Mouse (Mus musculus) hindbrain, postnatal 0 days (tissue): Measurements from ENCODE around the gene Polr2b. TPM values are rescaled to one million over a fixed set of nuclear protein-coding genes. Genes with fewer than 3 reads are reported as not detected.

Source experiments
- ATAC-seq: fragments of 200-750 bp; cut with Nextera tagmentation; 2 replicates; pipeline ENCODE4 v1.8.0; 2017; ENCODE audit warnings: mild to moderate bottlenecking, moderate TSS enrichment, moderate library complexity
- DNase-seq: peaks from one replicate; pipeline ENCODE4 v3.0.0-alpha.2; 2015; ENCODE audit warnings: low spot score
- H3K27ac ChIP-seq: fragments of 300-500 bp; sonication (generic); 2 replicates; pipeline ENCODE4 v1.5.1; 2014; ENCODE audit warnings: mild to moderate bottlenecking
- H3K27me3 ChIP-seq: fragments of 300-500 bp; sonication (generic); 2 replicates; pipeline ENCODE4 v1.6.1; 2014; ENCODE audit warnings: low read length, mixed read lengths; ENCODE audit not compliant: insufficient read depth
- H3K36me3 ChIP-seq: fragments of 300-500 bp; sonication (generic); 2 replicates; pipeline ENCODE4 v1.6.1; 2014; ENCODE audit warnings: low read length, mixed read lengths; ENCODE audit not compliant: insufficient read depth
- H3K4me1 ChIP-seq: fragments of 300-500 bp; sonication (generic); 2 replicates; pipeline ENCODE4 v1.6.1; 2014; ENCODE audit warnings: antibody characterized with exemption, low read length, mixed read lengths; ENCODE audit not compliant: insufficient read depth
- H3K4me2 ChIP-seq: fragments of 300-500 bp; sonication (generic); 2 replicates; pipeline ENCODE4 v1.6.1; 2014; ENCODE audit warnings: low read depth, mild to moderate bottlenecking, low read length, moderate library complexity, mixed read lengths
- H3K4me3 ChIP-seq: fragments of 300-500 bp; sonication (generic); 2 replicates; pipeline ENCODE4 v1.5.1; 2014; ENCODE audit warnings: low read length
- H3K9ac ChIP-seq: fragments of 300-500 bp; sonication (generic); replicated peaks from 2 replicates; pipeline ENCODE4 v1.6.1; 2014; ENCODE audit warnings: mild to moderate bottlenecking, low read length, moderate library complexity, mixed read lengths
- H3K9me3 ChIP-seq: fragments of 300-500 bp; sonication (generic); 2 replicates; pipeline ENCODE4 v1.6.1; 2016; ENCODE audit warnings: low read length, mixed read lengths
- CTCF ChIP-seq: IDR thresholded peaks from 2 replicates; pipeline ENCODE4 v1.5.1; 2016; ENCODE audit warnings: antibody characterized with exemption, control low read depth, low read depth
- WGBS: fragments of 180-500 bp; shearing (Covaris S2); extraction: QIAGEN DNeasy Blood & Tissue Kit; methylation state at CpG from one replicate; pipeline ENCODE4 v1.1.7; 2014; 5-methylcytosine and 5-hydroxymethylcytosine counted together
- polyA plus RNA-seq: library from polyadenylated mRNA; unstranded; fragments of >200 nt; fragmentation: Nextera tagmentation; extraction: Ambion mirVana; gene quantifications from 2 replicates; pipeline ENCODE4 v1.2.1, GENCODE M21; 2015
- total RNA-seq: library from RNA; depleted of rRNA; stranded (reverse); fragments of >200 nt; gene quantifications from 2 replicates; pipeline ENCODE4 v1.2.3, GENCODE M21; 2014

The Polr2b gene
- total and polyA plus RNA-seq, 2 experiments from 2014 or later: 46.4 to 50.9 TPM

DNA sequence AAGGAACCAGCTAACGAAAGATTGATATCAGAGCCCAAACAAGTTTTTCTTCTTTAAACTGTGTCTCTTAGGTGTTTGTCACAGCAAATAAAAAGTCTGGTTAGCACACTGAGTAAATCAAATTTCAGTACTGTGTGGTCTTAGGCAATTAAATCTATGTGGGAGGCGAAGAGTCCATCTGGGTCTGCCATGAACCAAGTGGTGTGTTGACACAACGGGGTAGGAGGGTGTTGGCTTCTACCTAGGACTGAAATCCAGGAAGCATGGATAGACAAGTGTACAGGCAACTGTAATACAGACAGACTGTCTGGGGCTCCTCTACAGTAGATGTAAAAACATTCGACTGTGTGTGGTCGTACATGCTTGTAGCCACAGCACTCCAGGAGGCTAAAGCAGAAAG is 59.4 kb downstream of the Polr2b start:
- no peak overlapping the region for H3K27ac ChIP-seq
- no peak for ATAC-seq
- no peaks in the 10 kb centered on the region for H3K4me1 ChIP-seq
- no peaks in the 10 kb centered on the region for H3K27me3 ChIP-seq
- TF ChIP-seq CTCF: no peak
- H3K9me3 ChIP-seq: no peaks in the 10 kb centered on the region
- H3K9ac ChIP-seq: no peak overlapping the region
- no peak overlapping the region for H3K4me3 ChIP-seq
- no peaks in the 10 kb centered on the region for H3K36me3 ChIP-seq
- H3K4me2 ChIP-seq: no peak overlapping the region
- WGBS: 93% methylated on average over 5 of the region's 5 CpGs
- DNase-seq: no peak

DNA sequence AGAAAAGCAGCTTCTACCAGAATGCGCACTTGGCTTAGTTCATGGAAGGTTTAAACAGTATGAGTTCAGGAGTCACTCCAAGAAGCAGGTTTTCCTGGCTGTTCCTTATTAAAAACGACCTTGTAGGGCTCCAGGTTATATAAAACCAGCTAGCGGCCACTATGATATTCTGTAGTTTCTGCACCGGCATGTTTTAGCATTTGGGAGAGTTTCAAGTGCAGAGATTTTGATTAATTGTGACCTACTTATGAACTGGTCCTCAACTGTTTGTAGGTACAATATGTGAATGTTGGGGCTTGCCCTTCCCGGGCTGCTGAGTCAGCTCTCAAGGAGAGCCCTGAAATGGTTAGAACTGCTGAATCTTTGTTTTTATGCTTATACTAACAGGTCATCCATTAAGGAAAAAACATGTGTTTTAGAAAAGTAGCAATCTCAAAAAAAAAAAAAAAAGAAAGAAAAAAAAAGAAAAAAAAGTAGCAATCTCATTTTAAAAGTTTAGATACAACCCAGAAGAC is 60.5 kb downstream of the Polr2b start:
- Histone ChIP-seq H3K36me3 (no peaks in the 10 kb centered on the region), H3K27me3 (no peaks in the 10 kb centered on the region), H3K4me3 (no peak overlapping the region), H3K9ac (no peak overlapping the region), H3K4me2 (no peak overlapping the region), H3K4me1 (no peaks in the 10 kb centered on the region), H3K9me3 (no peaks in the 10 kb centered on the region), H3K27ac (no peak overlapping the region)
- no peak for ATAC-seq
- WGBS: 79% methylated on average over 5 of the region's 5 CpGs
- no peak for DNase-seq
- no peak for TF ChIP-seq CTCF

DNA sequence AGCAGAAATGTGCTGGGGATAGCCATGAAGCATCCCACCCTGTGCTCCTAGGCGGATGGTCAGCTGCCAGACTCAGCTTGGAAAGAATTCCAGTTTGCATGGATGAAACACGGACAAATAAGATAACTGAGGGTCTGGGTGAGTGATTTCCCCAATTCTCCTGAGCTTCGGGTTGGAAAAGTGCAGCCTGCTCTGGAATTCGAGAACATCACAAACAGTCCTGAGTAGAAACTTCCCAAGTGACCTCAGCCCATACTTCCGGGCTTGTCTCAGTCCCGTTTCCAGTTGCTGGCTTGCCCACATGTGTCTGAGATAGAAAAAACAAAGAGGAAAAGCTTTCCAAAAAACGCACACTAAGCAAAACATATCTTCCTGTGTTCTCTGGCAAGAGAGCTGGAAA is 62.3 kb downstream of the Polr2b start:
- Histone ChIP-seq H3K4me2 (no peak overlapping the region), H3K36me3 (no peaks in the 10 kb centered on the region), H3K27ac (no peak overlapping the region), H3K9ac (no peak overlapping the region), H3K4me3 (no peak overlapping the region), H3K4me1 (no peaks in the 10 kb centered on the region), H3K27me3 (no peaks in the 10 kb centered on the region), H3K9me3 (no peaks in the 10 kb centered on the region)
- ATAC-seq (no peak), DNase-seq (no peak)
- WGBS: 80% methylated on average over 7 of the region's 7 CpGs
- no peak for TF ChIP-seq CTCF

DNA sequence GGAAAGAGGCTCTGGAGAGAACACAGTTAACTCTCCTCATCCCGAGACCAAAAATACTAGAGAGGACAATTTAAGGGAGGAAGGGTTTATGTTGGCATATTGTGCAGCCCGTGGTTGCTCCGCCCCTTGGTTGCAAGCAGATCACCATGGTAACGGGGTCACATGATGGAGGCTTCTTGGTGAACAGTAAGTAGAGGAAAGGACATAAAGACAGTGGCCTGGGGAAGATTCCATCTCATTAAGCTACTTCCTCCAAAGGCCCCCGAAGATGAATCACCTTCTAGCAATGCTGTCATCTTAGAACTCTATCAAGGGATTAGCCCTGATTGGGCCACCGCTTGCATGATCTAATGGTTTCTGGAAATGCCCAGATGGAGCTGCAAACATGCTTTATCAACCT is 62.8 kb downstream of the Polr2b start:
- no peaks in the 10 kb centered on the region for H3K36me3 ChIP-seq
- no peak overlapping the region for H3K9ac ChIP-seq
- ATAC-seq (peak; percentile 58; the same call in 1 of the 2 replicates), DNase-seq (no peak)
- no peaks in the 10 kb centered on the region for H3K27me3 ChIP-seq
- no peaks in the 10 kb centered on the region for H3K4me1 ChIP-seq
- no peak overlapping the region for H3K4me3 ChIP-seq
- no peaks in the 10 kb centered on the region for H3K9me3 ChIP-seq
- H3K4me2 ChIP-seq: no peak overlapping the region
- 71% methylated on average over 6 of the region's 6 CpGs for WGBS
- no peak overlapping the region for H3K27ac ChIP-seq
- no peak for TF ChIP-seq CTCF

DNA sequence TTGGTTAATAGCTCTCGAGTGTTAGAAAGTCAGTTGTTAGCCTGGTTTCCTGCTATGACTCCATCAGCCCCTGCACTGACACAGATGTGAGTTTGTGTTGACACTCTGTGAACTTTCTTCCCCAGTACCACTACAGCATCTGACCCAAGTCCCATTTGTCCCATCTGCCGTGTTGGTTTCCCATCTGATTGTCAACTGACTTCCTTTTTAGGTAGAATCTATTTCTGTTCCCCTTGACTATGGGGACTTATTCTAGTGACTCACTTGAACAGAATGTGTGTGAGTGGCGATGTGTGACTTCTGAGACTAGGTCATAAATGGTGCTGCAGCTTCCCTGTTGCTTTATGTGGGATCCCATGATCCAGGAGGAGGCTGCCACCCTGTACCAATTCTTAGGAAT is 65.0 kb downstream of the Polr2b start:
- WGBS: 81% methylated on average over 3 of the region's 3 CpGs
- H3K27me3 ChIP-seq: no peaks in the 10 kb centered on the region
- no peak overlapping the region for H3K4me2 ChIP-seq
- H3K27ac ChIP-seq: no peak overlapping the region
- H3K4me1 ChIP-seq: no peaks in the 10 kb centered on the region
- H3K4me3 ChIP-seq: no peak overlapping the region
- ATAC-seq: no peak
- no peaks in the 10 kb centered on the region for H3K36me3 ChIP-seq
- no peaks in the 10 kb centered on the region for H3K9me3 ChIP-seq
- no peak for TF ChIP-seq CTCF
- DNase-seq: no peak
- no peak overlapping the region for H3K9ac ChIP-seq

DNA sequence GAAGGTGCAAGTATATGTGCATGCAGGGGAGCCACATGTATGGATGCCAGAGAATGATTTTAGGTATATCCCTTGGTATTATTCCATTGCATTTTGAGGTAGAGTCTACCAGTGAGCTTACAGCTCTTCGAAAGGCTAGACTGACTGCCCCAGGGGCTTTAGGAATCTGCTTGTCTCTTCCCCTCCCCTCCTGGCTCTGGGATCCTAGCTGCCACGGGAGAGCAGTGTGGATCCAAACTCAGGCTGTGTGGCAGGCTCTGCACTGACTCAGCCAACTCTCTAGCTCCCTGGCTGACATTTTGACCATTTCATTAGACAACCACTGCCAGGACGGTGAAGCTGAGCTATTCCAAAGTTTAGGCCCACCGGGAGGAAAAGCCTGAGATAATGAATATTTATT is 65.6 kb downstream of the Polr2b start:
- Histone ChIP-seq H3K4me2 (no peak overlapping the region), H3K9ac (no peak overlapping the region), H3K4me1 (no peaks in the 10 kb centered on the region), H3K9me3 (no peaks in the 10 kb centered on the region), H3K4me3 (no peak overlapping the region), H3K27ac (no peak overlapping the region), H3K36me3 (no peaks in the 10 kb centered on the region), H3K27me3 (no peaks in the 10 kb centered on the region)
- DNase-seq (no peak), ATAC-seq (no peak)
- WGBS: 70% methylated on average over 4 of the region's 4 CpGs
- TF ChIP-seq CTCF: no peak

DNA sequence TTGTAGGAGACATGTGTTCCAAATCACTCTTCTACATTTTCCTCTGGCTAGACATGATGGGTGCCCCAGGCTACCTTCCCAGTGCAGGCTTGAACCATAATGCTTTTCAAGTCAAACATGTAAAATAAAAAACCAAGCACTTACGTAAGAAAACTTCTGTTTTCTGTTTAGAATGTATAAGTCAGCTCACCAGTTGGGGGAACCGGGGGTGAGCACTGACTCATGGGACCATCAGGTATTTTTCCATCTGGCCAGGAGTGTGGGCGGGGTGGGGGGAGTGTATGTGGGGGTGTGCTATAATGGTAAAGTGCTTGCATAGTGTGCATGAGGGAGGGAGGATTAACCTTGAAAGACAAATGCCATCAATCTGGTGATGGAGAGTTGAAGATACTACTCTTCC is 68.1 kb downstream of the Polr2b start:
- 91% methylated on average over 3 of the region's 3 CpGs for WGBS
- H3K27ac ChIP-seq: no peak overlapping the region

More for the DNA sequence above, 68.1 kb downstream of the Polr2b start:
- ATAC-seq (no peak), DNase-seq (no peak)
- Histone ChIP-seq H3K36me3 (no peaks in the 10 kb centered on the region), H3K4me1 (no peaks in the 10 kb centered on the region), H3K9ac (no peak overlapping the region), H3K27me3 (no peaks in the 10 kb centered on the region), H3K4me3 (no peak overlapping the region), H3K9me3 (no peaks in the 10 kb centered on the region), H3K4me2 (no peak overlapping the region)
- TF ChIP-seq CTCF: no peak
